Mouse (Mus musculus) erythroblast, embryonic 14.5 days (primary cell): ENCODE data around the gene Herpud2. TPM values are rescaled to one million over a fixed set of nuclear protein-coding genes. Genes with fewer than 3 reads are reported as not detected.

Experiments used
- H3K27me3 ChIP-seq: 2 replicates; pipeline ENCODE4 v1.6.1; 2012; ENCODE audit warnings: inconsistent platforms; ENCODE audit not compliant: control insufficient read depth
- H3K36me3 ChIP-seq: 2 replicates; pipeline ENCODE4 v1.6.1; 2012; ENCODE audit warnings: mild to moderate bottlenecking, inconsistent platforms; ENCODE audit not compliant: control insufficient read depth
- H3K4me1 ChIP-seq: 2 replicates; pipeline ENCODE4 v1.6.1; 2012; ENCODE audit warnings: inconsistent platforms; ENCODE audit not compliant: control insufficient read depth
- H3K4me3 ChIP-seq: replicated peaks from 2 replicates; pipeline ENCODE3; 2012; ENCODE audit warnings: moderate library complexity, mild to moderate bottlenecking, inconsistent platforms
- H3K9me3 ChIP-seq: 2 replicates; pipeline ENCODE4 v1.6.1; 2012; ENCODE audit warnings: low read length, inconsistent platforms, mixed read lengths; ENCODE audit not compliant: control insufficient read depth
- GATA1 ChIP-seq: IDR thresholded peaks from 2 replicates; pipeline ENCODE4 v1.6.1; 2012; ENCODE audit warnings: low read length, inconsistent platforms, mixed read lengths
- TAL1 ChIP-seq: IDR thresholded peaks from 3 replicates; pipeline ENCODE4 v1.6.1; 2012; ENCODE audit warnings: low read length, inconsistent platforms, mixed read lengths
- polyA plus RNA-seq: library from polyadenylated mRNA; stranded (reverse); fragments of >175 nt; gene quantifications from 2 replicates; pipeline ENCODE4 v1.2.3, GENCODE M21; 2012

Herpud2 gene
- polyA plus RNA-seq, 1 experiment = 1.8 TPM

DNA sequence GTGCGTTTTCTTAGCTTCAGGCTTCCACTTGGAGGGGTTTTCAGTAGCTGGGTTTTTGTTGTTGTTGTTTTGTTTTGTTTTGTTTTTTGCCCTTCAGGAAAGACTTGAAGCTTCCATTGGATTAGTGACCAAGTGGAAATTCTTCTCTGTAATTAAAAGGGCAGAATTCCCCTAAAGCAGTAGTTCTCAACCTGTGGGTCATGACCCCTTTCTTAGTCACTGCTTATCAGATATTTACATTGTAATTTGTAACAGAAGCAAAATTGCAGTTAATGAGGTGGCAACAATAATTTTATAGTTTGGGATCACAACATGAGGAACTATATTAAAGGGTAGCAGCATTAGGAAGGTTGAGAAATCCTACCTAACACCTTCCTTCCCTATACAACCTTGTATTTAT lies 837 bp upstream of the Herpud2 start:
- Histone ChIP-seq H3K36me3 (peaks cover under 1% of the 10 kb centered on the region; the same call in 1 of the 2 replicates), H3K9me3 (no peaks in the 10 kb centered on the region), H3K4me1 (peaks cover 40% of the 10 kb centered on the region), H3K4me3 (peak overlapping the region; percentile 99), H3K27me3 (no peaks in the 10 kb centered on the region)
- TF ChIP-seq TAL1 (no peak), GATA1 (no peak)

DNA sequence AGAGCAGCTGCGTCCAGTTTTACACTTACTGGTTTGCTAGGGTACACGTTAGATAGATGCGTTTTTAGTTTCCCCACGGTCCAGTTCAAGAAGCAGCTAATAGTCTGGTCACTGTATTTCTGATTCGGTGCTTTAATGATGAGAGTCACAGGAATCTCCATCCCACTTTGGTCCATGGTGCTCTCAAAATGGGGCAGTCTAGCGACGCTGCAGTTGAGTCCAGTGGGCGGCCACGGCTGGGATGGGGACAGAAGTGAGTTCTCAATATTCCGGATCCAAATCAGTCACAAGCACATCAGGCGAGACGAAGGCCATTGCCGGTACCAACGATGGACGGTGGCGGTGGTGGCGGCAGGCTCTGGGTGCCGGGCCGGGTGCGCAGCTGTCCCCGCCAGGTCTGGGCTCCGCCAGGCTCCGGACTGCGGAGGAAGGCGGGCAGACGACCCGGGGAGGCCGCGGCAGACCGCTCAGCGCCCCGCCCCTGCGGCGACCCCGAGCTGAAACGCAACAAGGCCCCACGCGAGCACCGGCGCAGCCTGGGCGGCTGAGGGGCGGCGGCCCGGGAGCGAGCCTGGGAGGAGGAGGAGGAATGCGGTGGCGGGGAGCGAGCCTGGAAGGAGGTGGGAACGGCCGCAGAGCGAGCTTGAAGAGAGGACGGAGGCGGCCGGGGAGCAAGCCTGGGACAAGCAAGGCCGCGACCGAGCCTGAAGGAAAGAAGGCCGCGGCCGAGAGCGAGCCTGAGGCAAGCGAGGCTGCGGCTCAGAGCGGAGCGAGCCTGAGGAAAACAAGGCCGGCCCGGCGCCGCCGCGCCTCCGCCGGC lies 619 bp downstream of the Herpud2 start:
- peak overlapping the region; percentile 99 for H3K4me3 ChIP-seq
- no peaks in the 10 kb centered on the region for H3K27me3 ChIP-seq
- peaks cover 5% of the 10 kb centered on the region; the same call in 1 of the 2 replicates for H3K36me3 ChIP-seq
- peaks cover 48% of the 10 kb centered on the region for H3K4me1 ChIP-seq
- H3K9me3 ChIP-seq = no peaks in the 10 kb centered on the region
- TF ChIP-seq GATA1 = no peak
- no peak for TF ChIP-seq TAL1

DNA sequence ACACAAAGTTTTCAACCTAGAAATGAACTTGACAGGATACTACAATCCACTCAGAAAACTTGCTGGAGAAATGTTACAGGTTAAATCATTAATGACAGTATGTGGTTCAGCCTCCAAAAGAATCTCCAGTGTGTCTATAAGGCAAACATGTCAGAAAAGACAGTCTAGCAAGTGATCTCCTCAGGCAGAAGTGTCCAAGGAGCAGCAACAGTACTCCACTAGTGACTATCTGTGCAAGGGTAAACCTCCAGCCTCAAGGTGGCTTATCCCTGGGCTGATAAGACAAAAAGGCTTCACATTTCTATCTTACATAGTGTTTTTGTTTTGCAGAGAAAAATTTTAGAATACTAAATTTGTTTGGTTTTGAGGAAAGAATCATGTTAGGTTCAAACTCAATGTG lies 2.9 kb downstream of the Herpud2 start:
- H3K4me1 ChIP-seq = peaks cover 60% of the 10 kb centered on the region
- H3K27me3 ChIP-seq = no peaks in the 10 kb centered on the region
- peak overlapping the region; percentile 99 for H3K4me3 ChIP-seq
- peaks cover 8% of the 10 kb centered on the region for H3K36me3 ChIP-seq
- peak; percentile 77 for TF ChIP-seq TAL1
- TF ChIP-seq GATA1 = peak; percentile 88
- no peaks in the 10 kb centered on the region for H3K9me3 ChIP-seq

DNA sequence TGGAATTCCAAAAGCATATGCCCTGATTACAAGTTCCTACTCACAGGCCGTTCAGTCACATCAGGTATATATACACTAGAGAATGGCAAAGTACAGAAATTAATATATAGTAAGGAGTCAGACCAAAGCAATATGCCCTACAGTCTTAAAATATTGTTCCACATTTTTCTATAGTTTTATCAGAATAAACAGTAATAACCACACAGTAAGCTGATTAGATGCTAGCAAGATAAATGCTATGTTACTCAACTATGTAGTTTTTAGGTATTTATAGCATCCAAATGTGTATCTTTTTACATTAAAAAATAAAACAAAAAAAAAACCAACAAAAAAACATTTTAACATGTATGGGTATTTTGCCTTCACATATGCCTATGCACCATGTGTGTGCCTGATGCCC lies 5.7 kb downstream of the Herpud2 start:
- Histone ChIP-seq H3K9me3 (no peaks in the 10 kb centered on the region), H3K4me3 (no peak overlapping the region), H3K4me1 (peaks cover 61% of the 10 kb centered on the region), H3K27me3 (no peaks in the 10 kb centered on the region), H3K36me3 (peaks cover 12% of the 10 kb centered on the region)
- TF ChIP-seq TAL1 (no peak), GATA1 (no peak)

GRCm38 (mm10) chr9:25143950-25144349 lies 7.7 kb downstream of the Herpud2 start:
- H3K4me1 ChIP-seq = peaks cover 52% of the 10 kb centered on the region
- TF ChIP-seq GATA1 (no peak), TAL1 (no peak)
- H3K4me3 ChIP-seq = no peak overlapping the region
- no peaks in the 10 kb centered on the region for H3K27me3 ChIP-seq
- peaks cover 14% of the 10 kb centered on the region for H3K36me3 ChIP-seq
- H3K9me3 ChIP-seq = no peaks in the 10 kb centered on the region

DNA sequence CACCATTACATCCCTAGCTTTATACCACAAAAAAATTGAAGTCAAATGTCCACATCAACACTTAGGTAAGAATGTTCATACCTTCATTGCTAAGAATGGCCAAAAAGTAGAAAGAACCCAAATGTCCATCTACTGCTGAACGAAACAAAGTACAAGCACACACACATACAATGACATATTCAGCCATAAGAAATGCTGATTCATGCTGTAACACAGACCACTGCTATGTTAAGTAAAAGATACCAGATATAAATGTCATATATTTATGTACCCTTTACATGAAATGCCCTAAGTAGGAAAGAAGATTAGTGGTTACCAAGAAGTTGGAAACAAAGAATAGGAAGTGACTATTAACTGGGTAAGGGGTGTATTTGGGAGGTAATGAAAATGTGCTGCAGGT lies 8.6 kb downstream of the Herpud2 start:
- H3K4me3 ChIP-seq = no peak overlapping the region
- TF ChIP-seq TAL1 = no peak
- TF ChIP-seq GATA1 = no peak
- peaks cover 43% of the 10 kb centered on the region for H3K4me1 ChIP-seq

GRCm38 (mm10) chr9:25142041-25142440 lies 9.6 kb downstream of the Herpud2 start:
- Histone ChIP-seq H3K27me3 (no peaks in the 10 kb centered on the region), H3K4me3 (no peak overlapping the region), H3K9me3 (no peaks in the 10 kb centered on the region), H3K4me1 (peaks cover 36% of the 10 kb centered on the region), H3K36me3 (peaks cover 11% of the 10 kb centered on the region)
- no peak for TF ChIP-seq GATA1
- TF ChIP-seq TAL1 = no peak

More for the DNA sequence above, 8.6 kb downstream of the Herpud2 start:
- peaks cover 14% of the 10 kb centered on the region for H3K36me3 ChIP-seq
- no peaks in the 10 kb centered on the region for H3K9me3 ChIP-seq
- no peaks in the 10 kb centered on the region for H3K27me3 ChIP-seq

GRCm38 (mm10) chr9:25140330-25140729 lies 11.3 kb downstream of the Herpud2 start:
- peaks cover 26% of the 10 kb centered on the region for H3K4me1 ChIP-seq
- no peak overlapping the region for H3K4me3 ChIP-seq
- H3K27me3 ChIP-seq = no peaks in the 10 kb centered on the region
- peaks cover 9% of the 10 kb centered on the region for H3K36me3 ChIP-seq
- TF ChIP-seq GATA1 = no peak
- TF ChIP-seq TAL1 = no peak
- H3K9me3 ChIP-seq = no peaks in the 10 kb centered on the region

DNA sequence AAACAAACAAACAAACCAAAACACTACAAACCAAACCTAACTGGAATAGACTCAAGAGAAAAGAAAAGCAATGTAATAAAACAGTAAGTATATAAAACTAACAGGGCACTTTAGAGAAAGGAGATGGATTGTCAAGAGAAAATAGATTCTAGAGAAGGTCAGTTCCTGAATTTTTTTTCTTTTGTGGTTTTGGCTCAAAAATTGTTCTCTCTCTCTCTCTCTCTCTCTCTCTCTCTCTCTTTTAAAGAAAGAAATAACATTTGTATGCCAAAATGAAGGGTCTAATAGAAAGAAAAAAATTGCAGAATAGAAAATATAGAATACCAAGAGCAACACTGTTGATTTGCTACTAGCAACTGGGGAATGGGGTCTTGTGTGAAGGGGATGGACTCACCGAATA lies 12.7 kb downstream of the Herpud2 start:
- no peak overlapping the region for H3K4me3 ChIP-seq
- no peaks in the 10 kb centered on the region for H3K9me3 ChIP-seq
- H3K27me3 ChIP-seq = no peaks in the 10 kb centered on the region
- peaks cover 5% of the 10 kb centered on the region for H3K36me3 ChIP-seq
- TF ChIP-seq GATA1 = no peak
- no peak for TF ChIP-seq TAL1
- H3K4me1 ChIP-seq = peaks cover 19% of the 10 kb centered on the region

GRCm38 (mm10) chr9:25132920-25133319 lies 18.7 kb downstream of the Herpud2 start:
- Histone ChIP-seq H3K36me3 (peaks cover 23% of the 10 kb centered on the region), H3K27me3 (no peaks in the 10 kb centered on the region), H3K4me1 (peaks cover 5% of the 10 kb centered on the region), H3K4me3 (no peak overlapping the region), H3K9me3 (no peaks in the 10 kb centered on the region)
- TF ChIP-seq GATA1 = no peak
- TF ChIP-seq TAL1 = no peak
